Mouse (Mus musculus) lung, adult 2 months (tissue): ENCODE results near the gene Fig4. TPM values are rescaled to one million over a fixed set of nuclear protein-coding genes. Genes with fewer than 3 reads are reported as not detected.

Source experiments
- DNase-seq: peaks from one replicate; pipeline ENCODE4 v3.0.0; 2022
- H3K4me1 ChIP-seq: fragments of 200-500 bp; 2 replicates; pipeline ENCODE4 v1.6.1; 2011; ENCODE audit warnings: low read length; ENCODE audit not compliant: control insufficient read depth, insufficient read depth
- H3K4me3 ChIP-seq: fragments of 200-500 bp; replicated peaks from 2 replicates; pipeline ENCODE3; 2011; ENCODE audit warnings: low read depth, mild to moderate bottlenecking, control low read depth, low read length; ENCODE audit errors: extremely low read depth
- CTCF ChIP-seq: fragments of 200-500 bp; IDR thresholded peaks from 2 replicates; pipeline ENCODE4 v1.5.1; 2011; ENCODE audit warnings: mild to moderate bottlenecking, low read length, control low read depth; ENCODE audit not compliant: insufficient read depth
- POLR2A ChIP-seq: fragments of 200-500 bp; IDR thresholded peaks from 2 replicates; pipeline ENCODE4 v1.6.1; 2011; ENCODE audit warnings: low read depth, mild to moderate bottlenecking, control low read depth, low read length, borderline replicate concordance; ENCODE audit errors: extremely low read depth
- WGBS: fragments of 180-500 bp; shearing (Covaris S2); methylation state at CpG from one replicate; pipeline ENCODE4 v1.1.7; 2018; 5-methylcytosine and 5-hydroxymethylcytosine counted together
- polyA plus RNA-seq: library from polyadenylated mRNA; depleted of rRNA; stranded (reverse); fragments of >200 nt; gene quantifications from 2 replicates; pipeline ENCODE4 v1.2.3, GENCODE M21; 2012; rRNA removed

The Fig4 gene
- polyA plus RNA-seq: 10.8 and 13.6 TPM in 2 replicates

- Histone ChIP-seq H3K4me1 (peaks cover 4% of the 10 kb centered on the region), H3K4me3 (peak within 1 kb of the TSS; percentile 90)
- under 1% methylated on average over 38 of the region's 38 CpGs for WGBS
- peak; percentile 83 for DNase-seq
- TF ChIP-seq CTCF (no peak), POLR2A (peak; percentile 81; the same call in 1 of the 2 replicates)
These were observed at the start of gene Fig4 for GRCm38 (mm10) chr10:41302689-41303431. TSS of gene Fig4 (minus strand) at chr10:41303260.

GRCm38 (mm10) chr10:41341346-41341745 lies 38.3 kb upstream of the Fig4 start:
- H3K4me3 ChIP-seq: no peak overlapping the region
- 73% methylated on average over 7 of the region's 7 CpGs for WGBS
- DNase-seq: peak; percentile 52
- no peak for TF ChIP-seq CTCF
- no peak for TF ChIP-seq POLR2A
- peaks cover 2% of the 10 kb centered on the region; the same call in 1 of the 2 replicates for H3K4me1 ChIP-seq

- Histone ChIP-seq H3K4me1 (no peaks in the 10 kb centered on the region), H3K4me3 (no peak overlapping the region)
- TF ChIP-seq POLR2A (no peak), CTCF (no peak)
- 83% methylated on average over 2 of the region's 2 CpGs for WGBS
- no peak for DNase-seq
These were observed 29.5 kb upstream of the Fig4 start for GRCm38 (mm10) chr10:41332533-41333043.

GRCm38 (mm10) chr10:41315866-41316265 lies 12.8 kb upstream of the Fig4 start:
- H3K4me1 ChIP-seq: no peaks in the 10 kb centered on the region
- WGBS: 78% methylated on average over 3 of the region's 3 CpGs
- TF ChIP-seq CTCF (no peak), POLR2A (no peak)
- H3K4me3 ChIP-seq: no peak overlapping the region
- no peak for DNase-seq

- DNase-seq: no peak
- H3K4me1 ChIP-seq: no peaks in the 10 kb centered on the region
- H3K4me3 ChIP-seq: no peak overlapping the region
- no peak for TF ChIP-seq POLR2A
- WGBS: 82% methylated on average over 4 of the region's 4 CpGs
These were observed 5.1 kb upstream of the Fig4 start for GRCm38 (mm10) chr10:41308205-41308604.

- TF ChIP-seq POLR2A: no peak
- no peak for TF ChIP-seq CTCF
- Histone ChIP-seq H3K4me1 (peaks cover 4% of the 10 kb centered on the region), H3K4me3 (no peak overlapping the region)
- DNase-seq: no peak
- WGBS: 61% methylated on average over 9 of the region's 9 CpGs
These were observed 1.9 kb upstream of the Fig4 start for GRCm38 (mm10) chr10:41304961-41305455.

GRCm38 (mm10) chr10:41303639-41304444 lies 782 bp upstream of the Fig4 start, which contains the start of gene Ak9:
TSS of gene Ak9 (plus strand) at chr10:41303980.
- peak; percentile 84 for DNase-seq
- Histone ChIP-seq H3K4me1 (peaks cover 4% of the 10 kb centered on the region), H3K4me3 (peak within 1 kb of the TSS; percentile 90)
- TF ChIP-seq CTCF: peak; percentile 49
- TF ChIP-seq POLR2A: peak; percentile 22; the same call in 1 of the 2 replicates
- WGBS: under 1% methylated on average over 25 of the region's 25 CpGs

GRCm38 (mm10) chr10:41300161-41300560 lies 2.9 kb downstream of the Fig4 start:
- 54% methylated on average over 1 of the region's 1 CpGs for WGBS
- H3K4me1 ChIP-seq: peaks cover 4% of the 10 kb centered on the region
- no peak for TF ChIP-seq CTCF
- no peak for TF ChIP-seq POLR2A
- DNase-seq: no peak
- no peak overlapping the region for H3K4me3 ChIP-seq

GRCm38 (mm10) chr10:41295145-41295544 lies 7.9 kb downstream of the Fig4 start:
- DNase-seq: peak; percentile 17
- TF ChIP-seq CTCF (no peak), POLR2A (no peak)
- Histone ChIP-seq H3K4me3 (no peak overlapping the region), H3K4me1 (peaks cover 6% of the 10 kb centered on the region)
- WGBS: 35% methylated on average over 7 of the region's 7 CpGs
